Mouse (Mus musculus): ENCODE results near the gene Npas2. TPM values are rescaled to one million over a fixed set of nuclear protein-coding genes. Genes with fewer than 3 reads are reported as not detected.

Npas2 gene
- polyA plus RNA-seq, 1 experiment from 2014 or later: 1.2 TPM

DNA sequence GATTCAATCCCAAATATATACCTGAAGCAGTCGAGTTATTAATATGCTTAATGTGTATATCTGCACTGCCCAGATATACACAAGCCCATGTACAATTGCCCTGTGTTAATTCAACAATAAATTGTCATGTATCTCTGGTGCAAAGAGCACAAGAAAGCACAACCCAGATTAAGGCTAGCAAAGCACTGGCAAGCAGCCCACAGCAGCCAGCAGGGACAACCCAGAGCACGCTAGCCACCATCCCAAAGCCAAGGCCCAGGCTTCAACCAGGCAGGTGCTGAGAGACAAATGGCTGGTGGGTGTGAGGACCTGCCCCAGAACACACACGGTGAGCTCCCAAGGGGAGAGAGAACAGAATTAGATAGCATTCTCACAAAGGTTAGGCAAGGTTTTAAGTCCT lies 192.9 kb downstream of the Npas2 start:
- WGBS: 75% methylated on average over 3 of the region's 3 CpGs
- H3K36me3 ChIP-seq (ENCODE audit: control insufficient read depth, insufficient read depth, low read length): no peaks in the 10 kb centered on the region
- H3K9me3 ChIP-seq (ENCODE audit: control insufficient read depth, low read length): no peaks in the 10 kb centered on the region
- H3K9ac ChIP-seq (ENCODE audit: low read depth, low read length): no peak overlapping the region
- H3K4me2 ChIP-seq (ENCODE audit: low read length): no peak overlapping the region
- no peak overlapping the region for H3K4me3 ChIP-seq (ENCODE audit: low read length)
- no peaks in the 10 kb centered on the region for H3K27me3 ChIP-seq (replicated peaks; ENCODE audit: control insufficient read depth, insufficient read depth, low read length)
- H3K4me1 ChIP-seq (ENCODE audit: control insufficient read depth, insufficient read depth, low read depth, low read length): no peaks in the 10 kb centered on the region
- H3K27ac ChIP-seq (ENCODE audit: low read depth, low read length): no peak overlapping the region
- ATAC-seq: no peak

DNA sequence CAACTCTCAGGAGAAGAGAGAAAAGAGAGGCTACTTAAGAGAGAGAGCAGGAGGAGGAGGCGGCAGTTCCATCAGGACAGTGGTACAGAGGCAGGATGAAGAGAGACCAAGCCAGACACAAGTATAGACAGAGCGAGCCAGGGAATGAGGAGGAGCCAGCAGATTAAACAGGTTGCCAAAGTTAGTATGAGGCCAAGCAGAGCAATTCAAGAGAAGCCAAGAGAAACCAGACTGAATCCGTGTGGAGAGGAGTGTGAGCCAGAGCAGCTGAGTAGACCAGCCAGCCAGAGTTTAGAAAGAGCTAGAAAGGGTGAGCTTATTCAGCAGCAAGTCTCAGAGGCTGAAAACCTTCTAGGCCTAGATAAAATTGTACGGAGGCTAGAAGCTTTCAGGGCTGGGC lies 194.0 kb downstream of the Npas2 start:
- no peaks in the 10 kb centered on the region for H3K9me3 ChIP-seq (ENCODE audit: control insufficient read depth, low read length)
- no peaks in the 10 kb centered on the region for H3K4me1 ChIP-seq (ENCODE audit: control insufficient read depth, insufficient read depth, low read depth, low read length)
- H3K4me2 ChIP-seq (ENCODE audit: low read length): no peak overlapping the region
- WGBS: 71% methylated on average over 4 of the region's 4 CpGs
- peak; percentile 53 for ATAC-seq
- H3K9ac ChIP-seq (ENCODE audit: low read depth, low read length): no peak overlapping the region
- H3K4me3 ChIP-seq (ENCODE audit: low read length): no peak overlapping the region
- H3K36me3 ChIP-seq (ENCODE audit: control insufficient read depth, insufficient read depth, low read length): no peaks in the 10 kb centered on the region
- no peaks in the 10 kb centered on the region for H3K27me3 ChIP-seq (replicated peaks; ENCODE audit: control insufficient read depth, insufficient read depth, low read length)
- no peak overlapping the region for H3K27ac ChIP-seq (ENCODE audit: low read depth, low read length)

DNA sequence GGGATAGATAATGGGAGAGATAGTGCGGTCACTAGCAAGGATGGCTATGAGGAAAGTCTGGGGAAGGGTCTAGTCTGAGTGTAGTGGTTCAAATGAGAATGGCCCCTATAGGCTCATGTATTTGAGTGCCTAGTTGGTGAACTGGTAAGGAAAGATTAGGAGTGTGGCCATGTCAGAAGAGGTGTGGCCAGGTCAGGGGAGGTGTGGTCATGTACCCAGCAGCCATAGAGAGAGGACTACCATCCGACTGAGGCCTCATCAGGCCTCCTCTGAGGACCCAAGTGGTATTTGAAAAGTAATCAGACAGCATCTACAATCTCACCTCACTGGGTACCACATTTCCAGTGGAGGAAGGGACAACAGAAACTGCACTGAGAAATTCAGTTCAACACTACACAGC lies 194.6 kb downstream of the Npas2 start:
- 88% methylated on average over 2 of the region's 2 CpGs for WGBS

DNA sequence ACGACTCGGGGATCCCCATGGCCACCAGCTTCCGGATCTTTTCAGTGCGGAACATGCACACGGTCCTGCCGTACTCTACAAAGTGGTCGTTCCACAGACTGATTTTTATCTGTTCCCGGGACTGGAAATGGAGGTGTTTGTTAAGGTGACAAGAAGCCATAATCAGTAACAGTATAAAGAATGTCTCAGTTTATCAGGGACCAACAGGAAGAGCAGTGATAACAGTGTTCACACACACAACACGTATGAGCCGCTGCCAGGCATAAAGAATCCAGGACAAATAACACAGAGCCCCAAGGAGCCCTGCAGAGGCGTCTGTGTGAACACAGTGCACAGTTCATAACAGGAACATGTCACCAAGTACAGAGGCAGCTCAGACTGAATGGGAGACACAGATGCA lies 195.8 kb downstream of the Npas2 start:
- no peaks in the 10 kb centered on the region for H3K4me1 ChIP-seq (ENCODE audit: control insufficient read depth, insufficient read depth, low read depth, low read length)
- no peak overlapping the region for H3K9ac ChIP-seq (ENCODE audit: low read depth, low read length)
- no peaks in the 10 kb centered on the region for H3K9me3 ChIP-seq (ENCODE audit: control insufficient read depth, low read length)
- H3K27ac ChIP-seq (ENCODE audit: low read depth, low read length): no peak overlapping the region
- no peak for ATAC-seq
- H3K27me3 ChIP-seq (replicated peaks; ENCODE audit: control insufficient read depth, insufficient read depth, low read length): no peaks in the 10 kb centered on the region
- no peak overlapping the region for H3K4me2 ChIP-seq (ENCODE audit: low read length)
- H3K36me3 ChIP-seq (ENCODE audit: control insufficient read depth, insufficient read depth, low read length): peaks cover 3% of the 10 kb centered on the region; the same call in 1 of the 2 replicates
- no peak overlapping the region for H3K4me3 ChIP-seq (ENCODE audit: low read length)
- WGBS: 92% methylated on average over 11 of the region's 11 CpGs

More for the DNA sequence above, 194.6 kb downstream of the Npas2 start:
- Histone ChIP-seq H3K27me3 (replicated peaks; ENCODE audit: control insufficient read depth, insufficient read depth, low read length) (no peaks in the 10 kb centered on the region), H3K9me3 (ENCODE audit: control insufficient read depth, low read length) (no peaks in the 10 kb centered on the region), H3K4me1 (ENCODE audit: control insufficient read depth, insufficient read depth, low read depth, low read length) (no peaks in the 10 kb centered on the region), H3K4me2 (ENCODE audit: low read length) (no peak overlapping the region), H3K9ac (ENCODE audit: low read depth, low read length) (no peak overlapping the region), H3K4me3 (ENCODE audit: low read length) (no peak overlapping the region), H3K27ac (ENCODE audit: low read depth, low read length) (no peak overlapping the region), H3K36me3 (ENCODE audit: control insufficient read depth, insufficient read depth, low read length) (0 out of 2 replicates have a peak, but pooled peaks cover under 1% of the 10 kb centered on the region)
- ATAC-seq: no peak

DNA sequence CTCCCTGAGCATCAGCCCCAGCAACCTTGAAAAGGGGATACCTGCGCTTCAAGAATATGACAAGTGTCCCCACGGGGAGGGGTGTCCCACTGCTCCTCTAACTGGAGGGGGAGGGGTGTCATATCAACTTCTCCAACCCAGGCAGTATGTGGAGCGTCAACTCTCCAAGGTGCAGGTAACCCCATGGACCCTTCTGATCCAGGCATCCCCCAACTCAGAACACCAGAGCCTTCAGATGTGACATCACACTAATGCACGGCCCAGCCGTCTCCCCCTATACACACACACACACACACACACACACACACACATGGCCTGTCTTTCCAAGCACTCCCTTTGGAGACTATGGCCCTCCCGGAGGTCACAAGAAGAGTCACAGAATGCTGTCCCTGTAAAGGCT lies 198.1 kb downstream of the Npas2 start:
- peaks cover 3% of the 10 kb centered on the region; the same call in 1 of the 2 replicates for H3K36me3 ChIP-seq (ENCODE audit: control insufficient read depth, insufficient read depth, low read length)
- H3K4me3 ChIP-seq (ENCODE audit: low read length): no peak overlapping the region
- no peak overlapping the region for H3K4me2 ChIP-seq (ENCODE audit: low read length)
- H3K9me3 ChIP-seq (ENCODE audit: control insufficient read depth, low read length): no peaks in the 10 kb centered on the region
- no peaks in the 10 kb centered on the region for H3K27me3 ChIP-seq (replicated peaks; ENCODE audit: control insufficient read depth, insufficient read depth, low read length)
- ATAC-seq: 0 out of 2 replicates have a peak, but pooled peaks have one; percentile 13
- no peaks in the 10 kb centered on the region for H3K4me1 ChIP-seq (ENCODE audit: control insufficient read depth, insufficient read depth, low read depth, low read length)
- 90% methylated on average over 6 of the region's 6 CpGs for WGBS
- no peak overlapping the region for H3K27ac ChIP-seq (ENCODE audit: low read depth, low read length)
- no peak overlapping the region for H3K9ac ChIP-seq (ENCODE audit: low read depth, low read length)

DNA sequence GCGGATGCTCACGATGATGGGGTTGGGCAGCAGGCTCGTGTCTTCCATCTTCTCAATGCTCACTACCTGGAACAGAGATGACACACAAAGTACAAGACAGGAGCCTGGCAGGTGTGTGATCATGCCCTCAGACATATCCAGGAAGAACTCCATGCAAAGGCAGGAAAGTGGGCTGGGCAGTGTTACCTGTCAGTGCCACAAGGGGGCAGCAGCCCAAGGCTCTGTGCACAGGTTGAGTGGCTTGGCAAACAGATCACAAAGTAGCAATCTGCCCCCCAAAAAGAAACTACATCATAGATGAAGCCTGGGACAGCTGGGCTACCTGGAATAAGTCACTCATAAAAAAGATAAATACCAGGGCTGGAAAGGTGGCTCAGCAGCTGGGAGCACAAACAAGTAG lies 198.7 kb downstream of the Npas2 start:
- ATAC-seq: peak; percentile 62
- WGBS: 70% methylated on average over 3 of the region's 3 CpGs
- H3K9ac ChIP-seq (ENCODE audit: low read depth, low read length): no peak overlapping the region

DNA sequence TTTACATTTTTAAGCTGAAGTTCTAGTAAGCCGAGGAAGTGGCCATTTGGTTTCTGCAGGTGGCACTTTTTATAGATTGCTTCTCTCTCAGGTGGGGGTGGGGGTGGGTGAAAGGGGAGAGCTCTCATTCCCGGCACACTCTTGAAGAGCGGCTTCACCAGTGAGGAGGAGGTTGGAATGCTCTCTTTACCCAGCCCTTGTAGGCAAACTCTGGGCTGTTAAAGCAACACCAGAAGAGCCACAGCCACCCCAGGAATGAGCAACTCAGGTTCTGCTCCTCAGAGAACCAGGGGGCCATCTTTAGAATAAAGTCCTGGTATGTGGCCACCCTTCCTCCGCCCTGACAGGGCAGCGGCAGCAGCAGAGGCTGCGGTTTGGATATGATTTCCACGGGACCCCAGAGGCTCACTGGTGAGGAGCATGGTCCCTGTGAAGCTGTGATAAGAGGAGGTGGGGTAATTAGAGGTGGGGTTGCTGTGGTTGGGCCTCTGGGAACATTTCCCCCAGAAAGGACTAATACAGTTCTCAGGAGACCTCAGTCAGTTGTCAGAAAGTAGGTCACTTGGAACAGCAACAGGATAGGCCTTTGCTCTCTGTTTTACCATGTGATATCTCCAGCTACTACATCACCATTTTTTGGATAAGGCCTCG lies 199.8 kb downstream of the Npas2 start:
- no peak overlapping the region for H3K4me2 ChIP-seq (ENCODE audit: low read length)
- no peak for ATAC-seq
- H3K9me3 ChIP-seq (ENCODE audit: control insufficient read depth, low read length): no peaks in the 10 kb centered on the region

More for the DNA sequence above, 198.7 kb downstream of the Npas2 start:
- Histone ChIP-seq H3K36me3 (ENCODE audit: control insufficient read depth, insufficient read depth, low read length) (peaks cover 5% of the 10 kb centered on the region), H3K4me1 (ENCODE audit: control insufficient read depth, insufficient read depth, low read depth, low read length) (no peaks in the 10 kb centered on the region), H3K4me3 (ENCODE audit: low read length) (no peak overlapping the region), H3K9me3 (ENCODE audit: control insufficient read depth, low read length) (no peaks in the 10 kb centered on the region), H3K4me2 (ENCODE audit: low read length) (no peak overlapping the region), H3K27ac (ENCODE audit: low read depth, low read length) (no peak overlapping the region), H3K27me3 (replicated peaks; ENCODE audit: control insufficient read depth, insufficient read depth, low read length) (no peaks in the 10 kb centered on the region)

DNA sequence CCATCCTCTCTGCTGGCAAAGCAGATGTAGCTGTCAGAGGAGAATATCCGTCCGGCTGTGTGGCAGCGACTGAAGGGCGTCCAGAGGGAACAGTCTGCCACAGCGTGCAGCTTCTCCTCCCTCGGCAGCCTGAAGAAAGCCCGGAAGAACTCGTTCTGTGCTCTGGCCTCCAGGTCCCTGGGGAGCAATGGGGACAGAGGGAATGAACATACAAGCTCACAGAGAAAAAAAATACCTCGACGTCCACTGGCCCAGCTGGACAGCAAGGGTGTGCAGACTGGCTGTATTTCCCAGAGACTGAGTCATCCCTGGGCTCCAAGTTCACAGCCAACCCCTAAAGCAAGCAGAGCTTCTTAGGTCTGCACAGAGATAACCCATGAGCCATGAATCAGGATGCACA lies 200.6 kb downstream of the Npas2 start:
- no peak overlapping the region for H3K27ac ChIP-seq (ENCODE audit: low read depth, low read length)
- no peak overlapping the region for H3K4me3 ChIP-seq (ENCODE audit: low read length)
- H3K27me3 ChIP-seq (replicated peaks; ENCODE audit: control insufficient read depth, insufficient read depth, low read length): no peaks in the 10 kb centered on the region
- H3K4me1 ChIP-seq (ENCODE audit: control insufficient read depth, insufficient read depth, low read depth, low read length): no peaks in the 10 kb centered on the region
- peaks cover 8% of the 10 kb centered on the region for H3K36me3 ChIP-seq (ENCODE audit: control insufficient read depth, insufficient read depth, low read length)
- H3K9me3 ChIP-seq (ENCODE audit: control insufficient read depth, low read length): no peaks in the 10 kb centered on the region
- ATAC-seq: no peak
- no peak overlapping the region for H3K4me2 ChIP-seq (ENCODE audit: low read length)
- 58% methylated on average over 10 of the region's 10 CpGs for WGBS
- H3K9ac ChIP-seq (ENCODE audit: low read depth, low read length): no peak overlapping the region

More for the DNA sequence above, 199.8 kb downstream of the Npas2 start:
- H3K4me1 ChIP-seq (ENCODE audit: control insufficient read depth, insufficient read depth, low read depth, low read length): no peaks in the 10 kb centered on the region
- WGBS: 85% methylated on average over 8 of the region's 8 CpGs
- H3K27ac ChIP-seq (ENCODE audit: low read depth, low read length): no peak overlapping the region
- no peak overlapping the region for H3K9ac ChIP-seq (ENCODE audit: low read depth, low read length)
- no peak overlapping the region for H3K4me3 ChIP-seq (ENCODE audit: low read length)
- H3K27me3 ChIP-seq (replicated peaks; ENCODE audit: control insufficient read depth, insufficient read depth, low read length): no peaks in the 10 kb centered on the region
- H3K36me3 ChIP-seq (ENCODE audit: control insufficient read depth, insufficient read depth, low read length): peaks cover 8% of the 10 kb centered on the region

DNA sequence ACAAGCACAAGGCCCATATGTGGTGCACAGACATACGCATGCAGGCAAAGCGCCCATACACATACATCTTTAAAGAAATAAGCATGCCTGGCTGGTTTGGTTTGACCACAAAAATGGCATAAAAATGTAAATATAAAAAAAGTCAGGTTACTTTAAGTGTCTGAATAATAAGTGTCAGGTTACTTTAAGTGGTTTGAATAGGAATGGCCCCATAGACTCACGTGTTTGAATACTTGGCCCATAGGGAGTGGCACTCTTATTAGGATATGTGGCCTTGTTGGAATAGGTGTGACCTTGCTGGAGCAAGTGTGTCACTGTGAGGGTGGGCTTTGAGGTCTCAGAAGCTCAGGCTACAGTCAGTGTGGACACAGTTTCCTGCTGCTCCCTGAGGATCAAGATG lies 201.1 kb downstream of the Npas2 start:
- 92% methylated on average over 3 of the region's 3 CpGs for WGBS
- Histone ChIP-seq H3K27ac (ENCODE audit: low read depth, low read length) (no peak overlapping the region), H3K4me1 (ENCODE audit: control insufficient read depth, insufficient read depth, low read depth, low read length) (no peaks in the 10 kb centered on the region), H3K36me3 (ENCODE audit: control insufficient read depth, insufficient read depth, low read length) (peaks cover 8% of the 10 kb centered on the region), H3K9me3 (ENCODE audit: control insufficient read depth, low read length) (no peaks in the 10 kb centered on the region), H3K27me3 (replicated peaks; ENCODE audit: control insufficient read depth, insufficient read depth, low read length) (no peaks in the 10 kb centered on the region), H3K4me2 (ENCODE audit: low read length) (no peak overlapping the region), H3K4me3 (ENCODE audit: low read length) (no peak overlapping the region), H3K9ac (ENCODE audit: low read depth, low read length) (no peak overlapping the region)
- no peak for ATAC-seq

Measured in hindbrain, embryonic 16.5 days (tissue).